Mouse (Mus musculus) effector memory CD4-positive, alpha-beta T cell, adult 7 months (primary cell): ENCODE data around the gene Cfap45. TPM values are rescaled to one million over a fixed set of nuclear protein-coding genes. Genes with fewer than 3 reads are reported as not detected.

Experiments used
- polyA plus RNA-seq: library from polyadenylated mRNA; unstranded; fragments of 100-300 nt; shearing (Covaris generic); gene quantifications from one replicate; pipeline ENCODE4 v1.2.1, GENCODE M21; 2017

Gene Cfap45
- 0.94 TPM for polyA plus RNA-seq

DNA sequence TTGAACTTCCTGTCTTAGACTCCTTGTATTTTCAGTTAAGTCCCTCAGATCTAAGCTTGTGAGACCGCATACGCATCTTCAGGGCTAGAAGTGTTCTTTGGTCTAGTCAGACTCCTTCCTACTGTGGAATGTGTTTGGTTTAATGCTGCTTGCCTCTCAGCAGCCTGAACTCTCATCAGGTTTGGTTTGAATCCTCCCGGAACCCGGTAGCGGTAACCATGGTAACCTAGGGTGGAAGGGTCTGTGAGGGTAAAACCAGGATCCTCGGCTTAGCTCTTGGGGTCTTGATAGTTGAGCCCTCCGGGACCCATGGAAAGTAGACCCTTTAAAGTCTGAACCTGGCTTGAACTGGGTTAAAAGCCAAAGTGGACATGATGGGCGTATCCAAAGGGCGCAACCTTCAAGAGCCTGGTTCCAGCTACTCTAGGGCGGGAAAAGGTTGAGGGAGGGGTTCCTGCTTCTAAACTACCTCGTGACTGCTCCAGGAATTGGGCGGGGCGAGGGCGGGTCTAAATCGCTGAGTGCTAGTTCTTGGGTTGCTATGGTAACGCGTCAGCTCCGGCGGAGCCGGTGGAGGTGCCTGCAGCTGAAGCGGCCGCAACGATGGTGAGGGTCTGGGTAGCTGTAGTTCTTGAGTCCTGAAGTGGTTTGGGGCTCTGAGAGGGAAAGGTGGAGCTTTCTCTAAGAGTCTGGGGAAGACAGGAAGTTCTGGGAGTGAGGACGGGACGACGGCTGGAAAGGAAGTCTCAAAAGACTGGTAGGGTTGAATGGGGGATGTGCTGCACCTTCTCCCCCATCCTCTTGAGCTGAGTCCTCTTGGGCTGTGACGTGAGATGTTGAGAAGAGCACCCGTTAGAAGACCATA is at the start of gene Cfap45:
Gene Cfap45 (plus strand): TSS at position 226 of the 865 bp plus-strand sequence.

DNA sequence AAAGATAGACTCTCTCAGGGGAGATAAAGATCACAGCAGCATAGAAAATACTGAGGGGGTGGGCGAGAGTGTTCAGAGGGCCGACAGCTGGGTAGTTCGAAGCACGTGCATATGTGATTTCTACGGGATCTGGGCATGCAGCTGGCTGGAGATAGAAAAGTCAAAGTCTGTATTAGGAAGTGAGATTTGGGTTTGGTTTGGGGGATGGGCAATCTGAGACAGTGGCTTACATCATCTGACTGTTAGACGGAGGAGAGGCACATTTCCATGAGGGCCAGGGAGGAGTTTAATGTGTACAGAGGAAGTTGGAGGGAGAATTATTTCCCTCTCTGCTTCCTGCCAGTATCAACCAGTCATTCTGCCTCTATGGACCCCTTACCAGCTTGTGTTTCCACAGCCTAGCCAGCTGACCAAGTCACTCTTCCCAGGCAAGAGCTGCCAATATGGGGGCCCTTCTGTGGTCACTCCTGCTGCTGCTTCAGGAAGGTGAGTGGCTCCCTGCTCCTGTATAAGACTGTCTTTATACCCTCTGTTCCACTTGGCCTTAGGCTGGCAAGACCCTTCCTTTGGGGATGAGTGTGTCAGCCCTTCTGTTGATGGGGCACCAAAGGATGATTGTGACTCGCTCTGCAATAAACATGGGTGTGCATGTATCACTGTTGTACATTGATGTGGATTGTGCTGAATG is 45.4 kb upstream of the Cfap45 start, which contains the start of gene Slamf9:
Gene Slamf9 (plus strand): TSS at position 305 of the 688 bp plus-strand sequence.

DNA sequence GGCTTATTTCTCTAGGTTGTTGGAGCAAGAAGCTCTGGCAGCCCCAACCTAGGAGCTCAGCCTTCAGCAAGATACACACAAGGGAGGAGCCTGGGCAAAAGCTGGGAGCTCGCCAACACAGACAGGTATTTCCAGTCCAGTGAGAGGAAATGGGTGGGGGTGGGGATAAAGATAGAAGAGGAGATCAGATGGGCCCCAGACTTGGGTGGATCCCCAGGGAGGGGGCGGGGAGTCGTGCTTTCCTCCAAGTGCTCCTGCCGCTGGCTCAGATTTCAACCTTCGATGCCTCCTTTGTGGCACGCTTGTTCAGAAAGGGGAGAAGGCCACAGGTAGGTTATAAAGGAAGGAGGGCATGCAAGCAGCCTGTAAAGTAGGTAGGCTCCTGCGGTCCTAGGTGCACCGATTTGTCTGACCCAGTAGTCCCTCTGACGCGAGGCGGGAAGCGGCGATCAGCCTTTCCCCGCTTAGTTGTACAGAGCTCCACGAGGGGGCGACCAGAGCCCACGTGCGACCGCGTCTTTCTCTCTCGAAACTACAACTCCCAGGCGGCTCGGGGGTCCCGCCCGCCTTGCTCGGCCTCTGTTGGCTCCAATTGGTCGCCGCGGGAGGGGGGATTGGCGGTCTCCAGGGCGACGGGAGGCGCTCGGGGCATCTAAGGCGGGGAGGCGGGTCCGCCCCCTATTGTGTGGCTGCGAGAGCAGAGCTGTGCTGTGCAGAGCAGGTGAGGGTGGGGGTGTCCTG is 38.9 kb upstream of the Cfap45 start, which contains the start of gene Igsf9:
Gene Igsf9 (plus strand): TSS at position 249 of the 741 bp plus-strand sequence.

DNA sequence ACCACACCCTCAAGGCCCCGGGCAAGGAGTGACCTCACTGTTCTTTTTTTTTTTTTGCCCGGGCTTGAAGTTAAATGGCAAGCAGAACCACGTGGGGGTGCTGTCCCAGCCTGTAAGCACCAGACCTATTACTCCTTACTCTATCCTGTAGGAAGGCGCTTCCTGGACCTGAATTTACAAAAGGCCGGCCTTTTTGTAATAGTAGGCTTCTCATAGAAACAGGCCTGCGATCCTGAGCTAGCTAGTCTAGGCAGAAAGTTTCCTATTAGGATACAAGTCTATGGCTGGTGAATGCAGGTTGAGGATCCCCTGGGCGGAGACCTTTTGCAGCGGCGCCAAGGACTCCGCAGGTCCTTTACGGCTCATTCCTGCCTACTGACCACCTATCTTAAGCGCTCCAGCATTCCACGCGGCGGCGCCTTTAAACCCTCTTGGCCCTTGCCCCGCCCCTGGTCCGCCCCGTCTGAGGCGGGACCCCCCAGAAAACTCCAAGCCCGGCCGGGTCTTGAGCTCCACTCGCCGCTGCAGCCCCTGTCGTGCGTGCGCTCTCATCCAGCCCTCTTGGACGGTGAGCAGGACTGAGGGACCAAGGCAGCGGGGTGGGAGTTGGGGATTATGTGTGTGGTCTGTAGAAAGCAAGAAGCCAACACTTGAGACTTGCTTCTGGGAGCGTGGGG is 20.7 kb upstream of the Cfap45 start, which contains the start of gene Tagln2:
Gene Tagln2 (plus strand): TSS at position 283 of the 677 bp plus-strand sequence.

DNA sequence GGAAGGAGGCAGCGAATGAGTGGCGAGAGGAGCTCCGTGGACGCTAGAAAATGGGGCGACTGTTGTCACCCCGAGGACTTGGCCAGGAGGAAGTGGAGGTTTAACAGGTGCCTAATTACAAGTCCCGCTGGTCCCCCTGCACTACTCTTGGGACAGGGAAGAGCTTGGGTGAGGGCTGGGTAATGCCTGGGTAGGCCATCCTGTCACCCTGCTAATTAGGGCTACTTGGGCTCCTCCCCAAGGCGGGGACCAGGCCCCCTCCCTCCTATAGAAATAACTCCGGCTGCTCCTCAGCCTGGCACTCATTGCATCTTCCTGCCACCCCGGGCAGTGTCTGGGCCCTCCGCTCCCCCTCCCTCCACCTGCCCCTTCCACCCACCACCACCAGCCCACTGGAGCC is 35.0 kb downstream of the Cfap45 start, which contains the start of gene Vsig8:
Gene Vsig8 (plus strand): TSS at position 301 of the 400 bp plus-strand sequence.

DNA sequence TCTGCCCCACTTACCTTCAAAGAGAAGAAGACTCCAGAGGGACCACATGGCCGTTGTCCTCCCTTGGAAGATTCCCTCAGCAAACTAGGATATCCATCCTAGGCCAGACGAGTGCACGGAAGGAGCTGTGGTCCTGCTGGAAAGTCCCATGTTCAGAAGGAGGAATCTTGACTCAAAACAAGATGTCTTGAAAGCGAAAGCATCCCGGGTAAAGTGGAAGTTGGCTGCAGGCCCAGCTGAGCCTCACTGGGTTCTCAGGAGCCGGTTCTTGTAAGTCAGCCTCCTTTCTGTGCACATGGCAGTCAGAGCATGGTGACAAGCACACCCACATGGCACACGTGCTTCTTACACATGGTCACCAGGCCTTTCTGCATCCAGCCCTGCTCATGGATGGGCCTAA is 69.8 kb downstream of the Cfap45 start, which contains the start of gene Slamf8:
Gene Slamf8 (minus strand): TSS at position 184 of the 400 bp plus-strand sequence.

Other genes starting within 250 kb of the Cfap45 start
- gene Atp1a2, start 222.7 kb upstream of the Cfap45 start, polyA plus RNA-seq = not detected
- not detected for gene Kcnj9, start 191.5 kb upstream of the Cfap45 start, polyA plus RNA-seq
- gene Kcnj10, start 179.6 kb upstream of the Cfap45 start, polyA plus RNA-seq = 0.18 TPM
- 12.6 TPM for gene Pigm, start 144.3 kb upstream of the Cfap45 start, polyA plus RNA-seq
- not detected for gene Slamf9, start 45.4 kb upstream of the Cfap45 start, polyA plus RNA-seq
- gene Igsf9, start 39.0 kb upstream of the Cfap45 start, polyA plus RNA-seq = 0.78 TPM
- gene Tagln2, start 20.8 kb upstream of the Cfap45 start, polyA plus RNA-seq = 643 TPM
- not detected for gene Vsig8, start 35.1 kb downstream of the Cfap45 start, polyA plus RNA-seq
- gene Slamf8, start 69.8 kb downstream of the Cfap45 start, polyA plus RNA-seq = 0.60 TPM
- gene Fcrl6, start 81.8 kb downstream of the Cfap45 start, polyA plus RNA-seq = not detected
- 3.1 TPM for gene Dusp23, start 112.2 kb downstream of the Cfap45 start, polyA plus RNA-seq
- not detected for gene Crp, start 177.3 kb downstream of the Cfap45 start, polyA plus RNA-seq